In genomic region chr2:180227262-180228059, GRCm38 (mm10) we compare ENCODE assay signal across 8 mouse cellular contexts. TPM values are rescaled to one million over a fixed set of nuclear protein-coding genes. Genes with fewer than 3 reads are reported as not detected.
DNase-seq lines count a peak whose midpoint lies in the region; ATAC-seq lines count a peak whose summit lies in the region.

No protein-coding gene starts in this region.

- peak; percentile 36 for ATAC-seq in activated CD4-positive, CD25-positive, alpha-beta regulatory T cell, adult 4 months
- ATAC-seq in limb, embryonic 12.5 days (ENCODE audit: insufficient number of reproducible peaks, insufficient read depth, low FRiP score, low TSS enrichment, low read depth) = peak; percentile 56
- peak; percentile 73 for ATAC-seq in midbrain, embryonic 13.5 days

- H3K9ac ChIP-seq in limb, embryonic 12.5 days (replicated peaks) = no peak overlapping the region; the same call in 1 of the 2 replicates
- H3K9ac ChIP-seq in midbrain, embryonic 13.5 days (replicated peaks) = no peak overlapping the region

- H3K4me3 ChIP-seq in limb, embryonic 12.5 days (replicated peaks) = peak overlapping the region; percentile 19; the same call in 1 of the 2 replicates
- H3K4me3 ChIP-seq in midbrain, embryonic 13.5 days (replicated peaks) = no peak overlapping the region

- under 1% methylated on average over 21 of the region's 21 CpGs for WGBS in limb, embryonic 12.5 days
- WGBS in midbrain, embryonic 13.5 days = 1% methylated on average over 21 of the region's 21 CpGs

- H3K36me3 ChIP-seq in limb, embryonic 12.5 days = no peaks in the 10 kb centered on the region
- no peaks in the 10 kb centered on the region for H3K36me3 ChIP-seq in midbrain, embryonic 13.5 days

- peak overlapping the region; percentile 50 for H3K4me2 ChIP-seq in limb, embryonic 12.5 days
- H3K4me2 ChIP-seq in midbrain, embryonic 13.5 days (replicated peaks) = peak overlapping the region; percentile 24

- peak; percentile 77 to 91 for DNase-seq in adrenal gland, adult (ENCODE audit: inconsistent age in 2 of 2, low spot score in 1 of 2)
- DNase-seq in adrenal gland, postnatal 4 days (ENCODE audit: low spot score in 2 of 2) = no peak
- DNase-seq in fibroblast of lung, adult 2 months (ENCODE audit: low read depth) = peak; percentile 45
- peak; percentile 73 for DNase-seq in heart, postnatal 4 days
- peak; percentile 50 for DNase-seq in thymus, postnatal 25 days

- no peaks in the 10 kb centered on the region for H3K9me3 ChIP-seq in limb, embryonic 12.5 days
- no peaks in the 10 kb centered on the region for H3K9me3 ChIP-seq in midbrain, embryonic 13.5 days

- H3K4me1 ChIP-seq in limb, embryonic 12.5 days (replicated peaks) = peaks cover 42% of the 10 kb centered on the region
- peaks cover 39% of the 10 kb centered on the region for H3K4me1 ChIP-seq in midbrain, embryonic 13.5 days (replicated peaks)

- peak overlapping the region; percentile 45; the same call in 1 of the 2 replicates for H3K27ac ChIP-seq in limb, embryonic 12.5 days
- no peak overlapping the region for H3K27ac ChIP-seq in midbrain, embryonic 13.5 days

- peaks cover 57% of the 10 kb centered on the region for H3K27me3 ChIP-seq in limb, embryonic 12.5 days
- H3K27me3 ChIP-seq in midbrain, embryonic 13.5 days = peaks cover 50% of the 10 kb centered on the region

RNA-seq across cellular contexts. Expression of gene Lama5, which starts 1.8 kb away (rescaled TPM):
- 10 to 100 TPM; 47.5 to 66.5 TPM for total RNA-seq in adrenal gland, postnatal 4 days (2021)
- under 1 TPM; 0.28 to 0.59 TPM for polyA plus RNA-seq in activated CD4-positive, CD25-positive, alpha-beta regulatory T cell, adult 4 months (2017; shearing (Covaris generic))
- total RNA-seq in heart, postnatal 4 days (2021) = 10 to 100 TPM; 47.8 to 49.6 TPM
- 20.9 and 22.3 TPM in 2 replicates for polyA plus RNA-seq in limb, embryonic 12.5 days (2016; fragmentation: Nextera tagmentation; extraction: Ambion mirVana)
- 1.4 and 1.7 TPM in 2 replicates for polyA plus RNA-seq in midbrain, embryonic 13.5 days (2015; fragmentation: Nextera tagmentation; extraction: Ambion mirVana)

RNA-seq across cellular contexts. Expression of gene Rps21, which starts 29.7 kb away (rescaled TPM):
- 1,000 to 10,000 TPM; 1,005 to 1,051 TPM for total RNA-seq in adrenal gland, postnatal 4 days (2021)
- 1,000 to 10,000 TPM; 1,181 to 1,680 TPM for polyA plus RNA-seq in activated CD4-positive, CD25-positive, alpha-beta regulatory T cell, adult 4 months (2017; shearing (Covaris generic))
- total RNA-seq in heart, postnatal 4 days (2021) = 100 to 1,000 TPM; 619 to 692 TPM
- polyA plus RNA-seq in limb, embryonic 12.5 days (2016; fragmentation: Nextera tagmentation; extraction: Ambion mirVana) = 608 and 631 TPM in 2 replicates
- 418 and 448 TPM in 2 replicates for polyA plus RNA-seq in midbrain, embryonic 13.5 days (2015; fragmentation: Nextera tagmentation; extraction: Ambion mirVana)

RNA-seq across cellular contexts. Expression of gene Cables2, which starts 45.8 kb away (rescaled TPM):
- total RNA-seq in adrenal gland, postnatal 4 days (2021) = 10 to 100 TPM; 19.8 to 21.2 TPM
- 1 to 10 TPM; 5.9 to 7.2 TPM for polyA plus RNA-seq in activated CD4-positive, CD25-positive, alpha-beta regulatory T cell, adult 4 months (2017; shearing (Covaris generic))
- total RNA-seq in heart, postnatal 4 days (2021) = 10 to 100 TPM; 15.2 to 15.4 TPM
- 20.7 and 23.7 TPM in 2 replicates for polyA plus RNA-seq in limb, embryonic 12.5 days (2016; fragmentation: Nextera tagmentation; extraction: Ambion mirVana)
- polyA plus RNA-seq in midbrain, embryonic 13.5 days (2015; fragmentation: Nextera tagmentation; extraction: Ambion mirVana) = 18.2 and 21.6 TPM in 2 replicates

RNA-seq across cellular contexts. Expression of gene Adrm1, which starts 56.2 kb away (rescaled TPM):
- total RNA-seq in adrenal gland, postnatal 4 days (2021) = 100 to 1,000 TPM; 128 to 136 TPM
- polyA plus RNA-seq in activated CD4-positive, CD25-positive, alpha-beta regulatory T cell, adult 4 months (2017; shearing (Covaris generic)) = 100 to 1,000 TPM in 1 of 2 experiments, 10 to 100 TPM in 1; 87.7 to 113 TPM
- total RNA-seq in heart, postnatal 4 days (2021) = 100 to 1,000 TPM; 103 to 104 TPM
- 207 and 212 TPM in 2 replicates for polyA plus RNA-seq in limb, embryonic 12.5 days (2016; fragmentation: Nextera tagmentation; extraction: Ambion mirVana)
- polyA plus RNA-seq in midbrain, embryonic 13.5 days (2015; fragmentation: Nextera tagmentation; extraction: Ambion mirVana) = 213 TPM in 2 replicates

Comparison
In these comparisons a context has a peak if more than half of its experiments do, and no peak if none do; other contexts are left out.
1. DNase-seq: peak in adrenal gland, adult (2 of 2), fibroblast of lung, adult 2 months (single experiment), heart, postnatal 4 days (single experiment) and thymus, postnatal 25 days (single experiment); none in adrenal gland, postnatal 4 days (0 of 2).
2. Peak in every context shown above with its lines, with median percentiles within 50 percentile points of each other: ATAC-seq.